Mouse (Mus musculus) urinary bladder, postnatal 4 days (tissue): ENCODE results near the gene Mrps26.
A peak's percentile ranks its signal among the peaks of the same experiment; 100 is the strongest.
"Not testable (repeated sequence)": the region's sequence is repeated elsewhere in the genome, so short reads cannot be mapped to it uniquely, and the experiment has no call there.

Experiments
- DNase-seq, 2 experiments: peaks; one replicate each; pipeline ENCODE4 v3.0.0; 2021 to 2022; ENCODE audit warnings: low spot score in 2 of 2

Mrps26 gene

GRCm38 (mm10) chr2:130563212-130564055 lies at the start of gene Mrps26:
Mrps26 (plus strand) TSS chr2:130563742.
- peak; percentile 91 for DNase-seq

GRCm38 (mm10) chr2:130513907-130514306 lies 49.6 kb upstream of the Mrps26 start:
- no peak for DNase-seq

- DNase-seq: no peak
Observed at GRCm38 (mm10) chr2:130515791-130516190, 47.8 kb upstream of the Mrps26 start.

GRCm38 (mm10) chr2:130521927-130522326 lies 41.6 kb upstream of the Mrps26 start:
- DNase-seq: no peak

- not testable (repeated sequence) for DNase-seq
Observed at GRCm38 (mm10) chr2:130525480-130525879, 38.1 kb upstream of the Mrps26 start.

- DNase-seq: no peak
Observed at GRCm38 (mm10) chr2:130528457-130528856, 35.1 kb upstream of the Mrps26 start.

- no peak for DNase-seq
Observed at GRCm38 (mm10) chr2:130529290-130529689, 34.3 kb upstream of the Mrps26 start.

- no peak for DNase-seq
Observed at GRCm38 (mm10) chr2:130529925-130530324, 33.6 kb upstream of the Mrps26 start.

- no peak for DNase-seq
Observed at GRCm38 (mm10) chr2:130532201-130532600, 31.3 kb upstream of the Mrps26 start.

- DNase-seq: no peak
Observed at GRCm38 (mm10) chr2:130535017-130535416, 28.5 kb upstream of the Mrps26 start.

- no peak for DNase-seq
Observed at GRCm38 (mm10) chr2:130536890-130537289, 26.7 kb upstream of the Mrps26 start.

GRCm38 (mm10) chr2:130538876-130539546 lies 24.5 kb upstream of the Mrps26 start:
- no peak for DNase-seq

- DNase-seq: no peak
Observed at GRCm38 (mm10) chr2:130540266-130540665, 23.3 kb upstream of the Mrps26 start.

- no peak for DNase-seq
Observed at GRCm38 (mm10) chr2:130546957-130547356, 16.6 kb upstream of the Mrps26 start.

- DNase-seq: no peak
Observed at GRCm38 (mm10) chr2:130554841-130555240, 8.7 kb upstream of the Mrps26 start.

GRCm38 (mm10) chr2:130556292-130556691 lies 7.2 kb upstream of the Mrps26 start:
- no peak for DNase-seq

- no peak for DNase-seq
Observed at GRCm38 (mm10) chr2:130557462-130557861, 6.1 kb upstream of the Mrps26 start.

GRCm38 (mm10) chr2:130558015-130558414 lies 5.5 kb upstream of the Mrps26 start:
- no peak for DNase-seq

GRCm38 (mm10) chr2:130564063-130564462 lies 521 bp downstream of the Mrps26 start:
- DNase-seq: no peak

- DNase-seq: no peak
Observed at GRCm38 (mm10) chr2:130564983-130565382, 1.4 kb downstream of the Mrps26 start.

- DNase-seq: no peak
Observed at GRCm38 (mm10) chr2:130568921-130569320, 5.4 kb downstream of the Mrps26 start.

- no peak for DNase-seq
Observed at GRCm38 (mm10) chr2:130569926-130570325, 6.4 kb downstream of the Mrps26 start.

GRCm38 (mm10) chr2:130574960-130575359 lies 11.4 kb downstream of the Mrps26 start:
- no peak for DNase-seq
